Mouse (Mus musculus): ENCODE results near the gene Nxn. TPM values are rescaled to one million over a fixed set of nuclear protein-coding genes. Genes with fewer than 3 reads are reported as not detected.

Gene Nxn
- polyA plus RNA-seq, 1 experiment from 2014 or later: 23.2 TPM

GRCm38 (mm10) chr11:76328522-76329290, 70.2 kb downstream of the Nxn start:
- no peak for ATAC-seq (ENCODE audit: extremely low read depth, insufficient number of reproducible peaks, low FRiP score, low TSS enrichment)
- Histone ChIP-seq H3K9me3 (no peaks in the 10 kb centered on the region), H3K27me3 (replicated peaks) (no peaks in the 10 kb centered on the region), H3K4me1 (peaks cover 68% of the 10 kb centered on the region), H3K4me2 (peak overlapping the region; percentile 36), H3K4me3 (no peak overlapping the region), H3K9ac (peak overlapping the region; percentile 52), H3K27ac (replicated peaks) (peak overlapping the region; percentile 48), H3K36me3 (no peaks in the 10 kb centered on the region)
- WGBS: 19% methylated on average over 2 of the region's 2 CpGs

GRCm38 (mm10) chr11:76328084-76328483, 70.9 kb downstream of the Nxn start:
- H3K27ac ChIP-seq (replicated peaks): peak overlapping the region; percentile 48
- H3K27me3 ChIP-seq (replicated peaks): no peaks in the 10 kb centered on the region
- no peaks in the 10 kb centered on the region for H3K9me3 ChIP-seq
- WGBS: 22% methylated on average over 11 of the region's 11 CpGs
- no peaks in the 10 kb centered on the region for H3K36me3 ChIP-seq
- ATAC-seq (ENCODE audit: extremely low read depth, insufficient number of reproducible peaks, low FRiP score, low TSS enrichment): no peak
- H3K4me3 ChIP-seq: no peak overlapping the region
- peaks cover 70% of the 10 kb centered on the region for H3K4me1 ChIP-seq
- H3K9ac ChIP-seq: peak overlapping the region; percentile 52
- peak overlapping the region; percentile 36 for H3K4me2 ChIP-seq

GRCm38 (mm10) chr11:76326672-76327071, 72.3 kb downstream of the Nxn start:
- no peaks in the 10 kb centered on the region for H3K9me3 ChIP-seq
- H3K4me3 ChIP-seq: no peak overlapping the region
- no peak for ATAC-seq (ENCODE audit: extremely low read depth, insufficient number of reproducible peaks, low FRiP score, low TSS enrichment)
- peaks cover 76% of the 10 kb centered on the region for H3K4me1 ChIP-seq
- no peaks in the 10 kb centered on the region for H3K27me3 ChIP-seq (replicated peaks)
- no peaks in the 10 kb centered on the region for H3K36me3 ChIP-seq
- H3K9ac ChIP-seq: no peak overlapping the region
- no peak overlapping the region for H3K4me2 ChIP-seq
- WGBS: 84% methylated on average over 6 of the region's 6 CpGs
- no peak overlapping the region for H3K27ac ChIP-seq (replicated peaks)

- 85% methylated on average over 2 of the region's 2 CpGs for WGBS
- Histone ChIP-seq H3K36me3 (no peaks in the 10 kb centered on the region), H3K9ac (no peak overlapping the region), H3K9me3 (no peaks in the 10 kb centered on the region), H3K4me3 (no peak overlapping the region), H3K4me2 (no peak overlapping the region), H3K4me1 (peaks cover 78% of the 10 kb centered on the region), H3K27ac (replicated peaks) (no peak overlapping the region), H3K27me3 (replicated peaks) (no peaks in the 10 kb centered on the region)
- no peak for ATAC-seq (ENCODE audit: extremely low read depth, insufficient number of reproducible peaks, low FRiP score, low TSS enrichment)
Measured at GRCm38 (mm10) chr11:76326051-76326450, 72.9 kb downstream of the Nxn start.

GRCm38 (mm10) chr11:76324801-76325200, 74.1 kb downstream of the Nxn start:
- Histone ChIP-seq H3K27ac (replicated peaks) (no peak overlapping the region), H3K4me3 (no peak overlapping the region), H3K4me2 (no peak overlapping the region), H3K9me3 (0 out of 2 replicates have a peak, but pooled peaks cover 3% of the 10 kb centered on the region), H3K36me3 (no peaks in the 10 kb centered on the region; the same call in 1 of the 2 replicates), H3K9ac (no peak overlapping the region), H3K27me3 (replicated peaks) (no peaks in the 10 kb centered on the region), H3K4me1 (peaks cover 78% of the 10 kb centered on the region)
- WGBS: 67% methylated on average over 9 of the region's 9 CpGs
- ATAC-seq (ENCODE audit: extremely low read depth, insufficient number of reproducible peaks, low FRiP score, low TSS enrichment): no peak

- Histone ChIP-seq H3K4me1 (peaks cover 78% of the 10 kb centered on the region), H3K36me3 (no peaks in the 10 kb centered on the region; the same call in 1 of the 2 replicates), H3K9me3 (0 out of 2 replicates have a peak, but pooled peaks cover 3% of the 10 kb centered on the region), H3K4me2 (no peak overlapping the region), H3K4me3 (no peak overlapping the region), H3K27me3 (replicated peaks) (no peaks in the 10 kb centered on the region), H3K9ac (0 out of 2 replicates have a peak overlapping the region, but pooled peaks have one; percentile 11), H3K27ac (replicated peaks) (0 out of 2 replicates have a peak overlapping the region, but pooled peaks have one; percentile 30)
- 59% methylated on average over 9 of the region's 9 CpGs for WGBS
- no peak for ATAC-seq (ENCODE audit: extremely low read depth, insufficient number of reproducible peaks, low FRiP score, low TSS enrichment)
Measured at GRCm38 (mm10) chr11:76324207-76324606, 74.7 kb downstream of the Nxn start.

GRCm38 (mm10) chr11:76322939-76323338, 76.0 kb downstream of the Nxn start:
- Histone ChIP-seq H3K9ac (no peak overlapping the region), H3K4me3 (no peak overlapping the region), H3K27ac (replicated peaks) (peak overlapping the region; percentile 49), H3K4me2 (no peak overlapping the region), H3K4me1 (peaks cover 70% of the 10 kb centered on the region), H3K36me3 (no peaks in the 10 kb centered on the region; the same call in 1 of the 2 replicates), H3K9me3 (0 out of 2 replicates have a peak, but pooled peaks cover 3% of the 10 kb centered on the region), H3K27me3 (replicated peaks) (no peaks in the 10 kb centered on the region)
- no peak for ATAC-seq (ENCODE audit: extremely low read depth, insufficient number of reproducible peaks, low FRiP score, low TSS enrichment)
- 62% methylated on average over 5 of the region's 5 CpGs for whole genome bisulfite sequencing

GRCm38 (mm10) chr11:76322081-76322480, 76.9 kb downstream of the Nxn start:
- H3K27ac ChIP-seq (replicated peaks): peak overlapping the region; percentile 2; the same call in 1 of the 2 replicates
- no peak for ATAC-seq (ENCODE audit: extremely low read depth, insufficient number of reproducible peaks, low FRiP score, low TSS enrichment)

GRCm38 (mm10) chr11:76320475-76320874, 78.5 kb downstream of the Nxn start:
- no peak for ATAC-seq (ENCODE audit: extremely low read depth, insufficient number of reproducible peaks, low FRiP score, low TSS enrichment)
- 83% methylated on average over 9 of the region's 9 CpGs for WGBS
- Histone ChIP-seq H3K4me3 (no peak overlapping the region), H3K9me3 (0 out of 2 replicates have a peak, but pooled peaks cover 3% of the 10 kb centered on the region), H3K4me1 (peaks cover 62% of the 10 kb centered on the region), H3K9ac (no peak overlapping the region), H3K27me3 (replicated peaks) (no peaks in the 10 kb centered on the region), H3K27ac (replicated peaks) (no peak overlapping the region), H3K36me3 (no peaks in the 10 kb centered on the region; the same call in 1 of the 2 replicates), H3K4me2 (no peak overlapping the region)

More at GRCm38 (mm10) chr11:76322081-76322480, 76.9 kb downstream of the Nxn start:
- WGBS: 63% methylated on average over 1 of the region's 1 CpGs
- Histone ChIP-seq H3K9ac (no peak overlapping the region), H3K36me3 (no peaks in the 10 kb centered on the region; the same call in 1 of the 2 replicates), H3K27me3 (replicated peaks) (no peaks in the 10 kb centered on the region), H3K9me3 (0 out of 2 replicates have a peak, but pooled peaks cover 3% of the 10 kb centered on the region), H3K4me1 (peaks cover 62% of the 10 kb centered on the region), H3K4me2 (no peak overlapping the region), H3K4me3 (no peak overlapping the region)

GRCm38 (mm10) chr11:76319714-76320435, 79.1 kb downstream of the Nxn start:
- no peaks in the 10 kb centered on the region for H3K27me3 ChIP-seq (replicated peaks)
- peaks cover 56% of the 10 kb centered on the region for H3K4me1 ChIP-seq
- H3K4me2 ChIP-seq: no peak overlapping the region
- WGBS: 61% methylated on average over 9 of the region's 9 CpGs
- ATAC-seq (ENCODE audit: extremely low read depth, insufficient number of reproducible peaks, low FRiP score, low TSS enrichment): no peak
- H3K36me3 ChIP-seq: no peaks in the 10 kb centered on the region; the same call in 1 of the 2 replicates
- no peak overlapping the region for H3K9ac ChIP-seq
- H3K9me3 ChIP-seq: 0 out of 2 replicates have a peak, but pooled peaks cover 3% of the 10 kb centered on the region
- no peak overlapping the region for H3K4me3 ChIP-seq
- no peak overlapping the region for H3K27ac ChIP-seq (replicated peaks)

GRCm38 (mm10) chr11:76317904-76318303, 81.0 kb downstream of the Nxn start:
- WGBS: 80% methylated on average over 2 of the region's 2 CpGs
- Histone ChIP-seq H3K27me3 (replicated peaks) (no peaks in the 10 kb centered on the region), H3K4me1 (peaks cover 50% of the 10 kb centered on the region), H3K9ac (no peak overlapping the region), H3K27ac (replicated peaks) (no peak overlapping the region), H3K4me3 (no peak overlapping the region), H3K9me3 (0 out of 2 replicates have a peak, but pooled peaks cover 3% of the 10 kb centered on the region), H3K4me2 (no peak overlapping the region), H3K36me3 (no peaks in the 10 kb centered on the region; the same call in 1 of the 2 replicates)
- no peak for ATAC-seq (ENCODE audit: extremely low read depth, insufficient number of reproducible peaks, low FRiP score, low TSS enrichment)

All from heart, embryonic 13.5 days (tissue).